Mouse (Mus musculus): ENCODE measurements around the gene Plekhm1. TPM values are rescaled to one million over a fixed set of nuclear protein-coding genes. Genes with fewer than 3 reads are reported as not detected.

Plekhm1 gene
- polyA plus RNA-seq, 1 experiment, result 6.3 TPM

GRCm38 (mm10) chr11:103346657-103347056 is 65.8 kb downstream of the Plekhm1 start:
- no peaks in the 10 kb centered on the region for H3K27me3 ChIP-seq (ENCODE audit: control insufficient read depth, insufficient read depth, low read length)
- H3K4me3 ChIP-seq (ENCODE audit: control insufficient read depth, low read depth, low read length), result no peak overlapping the region
- H3K4me1 ChIP-seq (ENCODE audit: control insufficient read depth, insufficient read depth, low read length), result no peaks in the 10 kb centered on the region
- no peaks in the 10 kb centered on the region for H3K36me3 ChIP-seq (ENCODE audit: control insufficient read depth, insufficient read depth, low read length)
- H3K27ac ChIP-seq (ENCODE audit: control insufficient read depth, insufficient read depth, low read depth, low read length), result no peak overlapping the region
- TF ChIP-seq POLR2A (IDR thresholded peaks at IDR 0.05; ENCODE audit: control insufficient read depth, low read depth, low read length) (no peak), CTCF (IDR thresholded peaks at IDR 0.05; ENCODE audit: control insufficient read depth, insufficient read depth, insufficient replicate concordance, low read depth, low read length) (no peak)

GRCm38 (mm10) chr11:103346236-103346635 is 66.3 kb downstream of the Plekhm1 start:
- Histone ChIP-seq H3K4me3 (ENCODE audit: control insufficient read depth, low read depth, low read length) (no peak overlapping the region), H3K36me3 (ENCODE audit: control insufficient read depth, insufficient read depth, low read length) (no peaks in the 10 kb centered on the region), H3K27me3 (ENCODE audit: control insufficient read depth, insufficient read depth, low read length) (no peaks in the 10 kb centered on the region), H3K27ac (ENCODE audit: control insufficient read depth, insufficient read depth, low read depth, low read length) (no peak overlapping the region), H3K4me1 (ENCODE audit: control insufficient read depth, insufficient read depth, low read length) (no peaks in the 10 kb centered on the region)
- TF ChIP-seq POLR2A (IDR thresholded peaks at IDR 0.05; ENCODE audit: control insufficient read depth, low read depth, low read length) (no peak), CTCF (IDR thresholded peaks at IDR 0.05; ENCODE audit: control insufficient read depth, insufficient read depth, insufficient replicate concordance, low read depth, low read length) (no peak)

DNA sequence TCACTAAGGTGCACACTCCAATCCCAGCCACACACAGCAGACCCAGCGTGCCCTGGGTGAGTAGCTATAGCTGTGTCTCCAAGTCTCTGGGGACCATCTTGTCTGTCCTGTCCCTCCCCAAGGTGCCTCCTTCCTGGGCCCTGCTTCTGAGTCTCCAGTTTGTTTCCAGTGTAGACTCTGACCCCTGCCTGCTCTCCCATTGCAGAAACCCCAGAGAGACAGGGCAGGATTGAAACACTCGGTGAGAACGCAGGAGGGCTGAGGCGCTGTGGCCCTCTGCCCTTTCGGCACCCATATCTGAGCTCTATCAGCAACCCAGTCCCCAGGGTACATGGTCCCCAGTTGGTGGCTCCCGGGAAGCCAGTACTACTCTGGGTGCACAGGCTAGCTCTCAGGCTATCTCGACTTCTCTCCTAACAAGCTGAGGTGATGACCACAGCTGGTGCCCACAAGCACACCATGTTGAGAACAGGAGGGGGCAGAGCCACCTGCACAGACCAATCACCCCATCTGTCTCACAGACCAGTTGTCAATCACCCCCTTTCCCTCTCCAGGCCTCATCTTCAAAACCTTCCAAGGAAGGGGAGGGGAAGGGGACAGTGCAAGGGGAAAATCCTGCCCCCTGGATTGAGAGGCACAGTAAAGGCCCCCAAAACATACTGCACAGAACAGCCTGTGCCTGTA is 66.9 kb downstream of the Plekhm1 start:
- TF ChIP-seq POLR2A (IDR thresholded peaks at IDR 0.05; ENCODE audit: control insufficient read depth, low read depth, low read length) (no peak), CTCF (IDR thresholded peaks at IDR 0.05; ENCODE audit: control insufficient read depth, insufficient read depth, insufficient replicate concordance, low read depth, low read length) (no peak)
- Histone ChIP-seq H3K27ac (ENCODE audit: control insufficient read depth, insufficient read depth, low read depth, low read length) (no peak overlapping the region), H3K4me1 (ENCODE audit: control insufficient read depth, insufficient read depth, low read length) (no peaks in the 10 kb centered on the region), H3K36me3 (ENCODE audit: control insufficient read depth, insufficient read depth, low read length) (no peaks in the 10 kb centered on the region), H3K4me3 (ENCODE audit: control insufficient read depth, low read depth, low read length) (no peak overlapping the region), H3K27me3 (ENCODE audit: control insufficient read depth, insufficient read depth, low read length) (no peaks in the 10 kb centered on the region)

DNA sequence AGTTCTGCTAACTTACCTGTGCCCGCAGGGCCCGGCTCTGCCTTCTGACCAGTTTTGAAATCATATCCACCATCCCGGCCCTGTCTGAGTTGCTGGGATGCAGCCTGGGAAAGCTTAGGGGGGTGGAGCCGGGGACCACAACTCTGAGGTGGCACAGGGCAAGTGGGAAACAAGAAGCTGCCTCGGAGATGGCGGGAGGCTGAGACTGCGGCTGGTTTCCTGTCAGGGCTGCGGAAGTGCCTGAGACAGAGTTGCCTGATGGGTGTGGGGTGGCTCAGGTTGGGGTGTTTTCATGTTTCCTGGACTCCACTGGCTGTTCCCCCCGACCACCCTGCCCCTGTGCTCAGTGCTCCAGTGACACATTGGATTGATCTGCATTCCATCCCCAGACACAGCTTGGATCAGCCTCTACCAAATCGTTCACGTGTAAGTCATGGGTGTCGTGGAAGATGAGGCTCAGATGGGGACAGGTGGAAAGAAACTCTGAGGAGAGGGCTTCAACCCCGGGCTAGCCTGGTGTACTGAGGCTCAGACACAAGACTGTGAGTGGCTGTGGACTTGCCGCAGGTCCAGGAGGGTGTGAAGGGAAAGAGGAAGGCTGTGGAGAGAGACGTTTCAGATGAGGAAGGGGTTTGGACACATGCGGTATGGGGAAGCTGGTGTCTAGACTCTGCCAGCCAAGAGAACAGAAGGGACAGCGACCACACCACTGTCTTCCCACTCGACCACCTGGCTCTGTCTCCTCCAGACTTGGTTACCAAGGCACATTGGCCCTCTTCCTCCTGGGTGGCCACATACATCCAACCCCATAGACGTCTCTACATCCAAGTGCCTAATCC is 67.8 kb downstream of the Plekhm1 start:
- TF ChIP-seq CTCF (IDR thresholded peaks at IDR 0.05; ENCODE audit: control insufficient read depth, insufficient read depth, insufficient replicate concordance, low read depth, low read length), result no peak
- TF ChIP-seq POLR2A (IDR thresholded peaks at IDR 0.05; ENCODE audit: control insufficient read depth, low read depth, low read length), result no peak
- Histone ChIP-seq H3K4me1 (ENCODE audit: control insufficient read depth, insufficient read depth, low read length) (peaks cover 5% of the 10 kb centered on the region; the same call in 1 of the 2 replicates), H3K4me3 (ENCODE audit: control insufficient read depth, low read depth, low read length) (no peak overlapping the region), H3K27ac (ENCODE audit: control insufficient read depth, insufficient read depth, low read depth, low read length) (no peak overlapping the region), H3K27me3 (ENCODE audit: control insufficient read depth, insufficient read depth, low read length) (no peaks in the 10 kb centered on the region), H3K36me3 (ENCODE audit: control insufficient read depth, insufficient read depth, low read length) (no peaks in the 10 kb centered on the region)

- TF ChIP-seq POLR2A (IDR thresholded peaks at IDR 0.05; ENCODE audit: control insufficient read depth, low read depth, low read length) (no peak), CTCF (IDR thresholded peaks at IDR 0.05; ENCODE audit: control insufficient read depth, insufficient read depth, insufficient replicate concordance, low read depth, low read length) (no peak)
- H3K36me3 ChIP-seq (ENCODE audit: control insufficient read depth, insufficient read depth, low read length), result no peaks in the 10 kb centered on the region
- H3K27ac ChIP-seq (ENCODE audit: control insufficient read depth, insufficient read depth, low read depth, low read length), result no peak overlapping the region
- no peak overlapping the region for H3K4me3 ChIP-seq (ENCODE audit: control insufficient read depth, low read depth, low read length)
- no peaks in the 10 kb centered on the region for H3K27me3 ChIP-seq (ENCODE audit: control insufficient read depth, insufficient read depth, low read length)
- H3K4me1 ChIP-seq (ENCODE audit: control insufficient read depth, insufficient read depth, low read length), result peaks cover 5% of the 10 kb centered on the region; the same call in 1 of the 2 replicates
Observed at GRCm38 (mm10) chr11:103343881-103344280, 68.6 kb downstream of the Plekhm1 start.

DNA sequence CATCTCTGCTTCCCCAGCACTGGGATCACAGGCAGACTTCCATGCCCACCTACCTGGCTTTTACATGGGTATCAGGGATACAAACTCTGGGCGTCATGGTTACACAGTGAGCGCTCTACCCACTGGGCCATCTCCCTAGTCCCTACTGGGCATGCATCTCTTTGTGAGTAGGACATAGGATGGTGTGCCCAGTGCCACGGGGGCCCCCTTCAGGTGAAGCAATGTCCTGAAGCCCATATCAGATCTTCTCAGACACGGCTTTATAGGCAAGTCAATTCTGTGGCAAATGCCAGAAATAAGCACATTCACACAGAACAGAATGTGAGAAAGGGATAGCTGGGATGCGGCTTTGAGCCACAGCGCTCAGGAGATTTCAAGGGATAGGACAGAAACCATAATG is 69.4 kb downstream of the Plekhm1 start:
- no peaks in the 10 kb centered on the region for H3K27me3 ChIP-seq (ENCODE audit: control insufficient read depth, insufficient read depth, low read length)
- peaks cover 5% of the 10 kb centered on the region; the same call in 1 of the 2 replicates for H3K4me1 ChIP-seq (ENCODE audit: control insufficient read depth, insufficient read depth, low read length)
- H3K27ac ChIP-seq (ENCODE audit: control insufficient read depth, insufficient read depth, low read depth, low read length), result no peak overlapping the region
- H3K36me3 ChIP-seq (ENCODE audit: control insufficient read depth, insufficient read depth, low read length), result no peaks in the 10 kb centered on the region
- no peak overlapping the region for H3K4me3 ChIP-seq (ENCODE audit: control insufficient read depth, low read depth, low read length)
- TF ChIP-seq POLR2A (IDR thresholded peaks at IDR 0.05; ENCODE audit: control insufficient read depth, low read depth, low read length), result no peak

DNA sequence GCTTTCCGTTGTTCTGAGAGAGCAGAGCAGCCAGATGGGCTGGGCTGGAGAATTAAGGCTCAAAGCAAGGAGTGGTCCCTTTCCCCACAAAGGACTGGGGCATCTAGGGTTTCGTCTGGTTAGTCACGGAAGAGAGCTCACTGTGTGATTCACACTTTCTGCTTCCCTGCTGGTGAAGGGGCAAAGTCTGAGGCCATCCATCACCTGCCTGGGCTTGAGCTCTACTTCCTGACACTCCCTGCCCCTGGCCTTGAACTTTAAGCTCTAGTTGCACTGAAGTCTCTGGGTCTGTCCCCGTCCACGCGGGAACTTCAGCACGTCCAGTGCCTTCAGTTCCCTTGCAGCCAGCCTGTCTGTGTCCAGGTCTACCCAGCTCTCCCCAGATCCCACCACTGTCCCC is 71.8 kb downstream of the Plekhm1 start:
- Histone ChIP-seq H3K4me1 (ENCODE audit: control insufficient read depth, insufficient read depth, low read length) (peaks cover 5% of the 10 kb centered on the region; the same call in 1 of the 2 replicates), H3K27ac (ENCODE audit: control insufficient read depth, insufficient read depth, low read depth, low read length) (no peak overlapping the region), H3K4me3 (ENCODE audit: control insufficient read depth, low read depth, low read length) (no peak overlapping the region), H3K27me3 (ENCODE audit: control insufficient read depth, insufficient read depth, low read length) (no peaks in the 10 kb centered on the region), H3K36me3 (ENCODE audit: control insufficient read depth, insufficient read depth, low read length) (no peaks in the 10 kb centered on the region)
- no peak for TF ChIP-seq CTCF (IDR thresholded peaks at IDR 0.05; ENCODE audit: control insufficient read depth, insufficient read depth, insufficient replicate concordance, low read depth, low read length)
- TF ChIP-seq POLR2A (IDR thresholded peaks at IDR 0.05; ENCODE audit: control insufficient read depth, low read depth, low read length), result no peak
